Mouse (Mus musculus) CH12.LX (cell line): Measurements from ENCODE around the gene Cd164l2. TPM values are rescaled to one million over a fixed set of nuclear protein-coding genes. Genes with fewer than 3 reads are reported as not detected.

Source experiments
- DNase-seq: peaks from one replicate; pipeline ENCODE4 v3.0.0-alpha.2; 2013; ENCODE audit errors: extremely low read depth
- H3K27ac ChIP-seq: 2 replicates; pipeline ENCODE4 v1.5.1; 2012; ENCODE audit warnings: low read depth, mild to moderate bottlenecking, control low read depth, moderate library complexity; ENCODE audit not compliant: insufficient read depth
- H3K27me3 ChIP-seq: replicated peaks from 2 replicates; pipeline ENCODE3; 2012; ENCODE audit warnings: inconsistent platforms
- H3K36me3 ChIP-seq, 2 experiments: replicated peaks in 1 of 2; 2 replicates each; pipeline versions ENCODE3 to v1.6.1; 2012; ENCODE audit warnings: inconsistent platforms in 1 of 2, low read length in 1 of 2, mild to moderate bottlenecking in 1 of 2, mixed read lengths in 1 of 2, moderate library complexity in 1 of 2; ENCODE audit not compliant: control insufficient read depth in 1 of 2, insufficient read depth in 1 of 2
- H3K4me1 ChIP-seq, 2 experiments: 2 replicates each; pipeline ENCODE4 v1.6.1; 2012; ENCODE audit warnings: inconsistent platforms in 1 of 2, moderate library complexity in 1 of 2; ENCODE audit not compliant: insufficient read depth in 2 of 2, control insufficient read depth in 1 of 2
- H3K4me2 ChIP-seq: 2 replicates; pipeline ENCODE4 v1.6.1; 2012; ENCODE audit warnings: low read depth, mild to moderate bottlenecking, control low read depth; ENCODE audit not compliant: poor library complexity, insufficient read depth, severe bottlenecking
- H3K4me3 ChIP-seq, 3 experiments: fragments of 150-350 bp in 1 of 3; sonication (generic) in 1 of 3; replicated peaks in 1 of 3; 2 replicates each; pipeline versions ENCODE3 to v1.5.1; 2011 to 2012; ENCODE audit warnings: low read depth in 2 of 3, low read length in 2 of 3, mild to moderate bottlenecking in 2 of 3, moderate library complexity in 2 of 3, control low read depth in 1 of 3, improper control_type of control experiment in 1 of 3, inconsistent platforms in 1 of 3, mixed read lengths in 1 of 3; ENCODE audit not compliant: poor library complexity in 1 of 3
- H3K79me2 ChIP-seq: replicated peaks from 2 replicates; pipeline ENCODE4 v1.6.1; 2012; ENCODE audit warnings: mild to moderate bottlenecking, moderate library complexity; ENCODE audit not compliant: control insufficient read depth, poor library complexity, insufficient read depth, severe bottlenecking; ENCODE audit errors: extremely low read depth
- H3K9ac ChIP-seq: 2 replicates; pipeline ENCODE4 v1.6.1; 2012; ENCODE audit warnings: low read depth, mild to moderate bottlenecking, control low read depth, moderate library complexity; ENCODE audit not compliant: insufficient read depth
- H3K9me3 ChIP-seq: replicated peaks from 2 replicates; pipeline ENCODE3; 2012; ENCODE audit warnings: low read length, inconsistent platforms, mixed read lengths
- CTCF ChIP-seq, 2 experiments: IDR thresholded peaks in 1 of 2; conservative IDR thresholded peaks in 1 of 2; 2 replicates each; pipeline ENCODE4 v1.5.1; 2011 to 2012; ENCODE audit warnings: low read depth in 2 of 2, low read length in 2 of 2, improper control_type of control experiment in 1 of 2, inconsistent platforms in 1 of 2, mild to moderate bottlenecking in 1 of 2, moderate library complexity in 1 of 2
- E2F4 ChIP-seq: IDR thresholded peaks from 2 replicates; pipeline ENCODE4 v1.6.1; 2011; ENCODE audit warnings: low read depth, low read length, improper control_type of control experiment; ENCODE audit not compliant: insufficient replicate concordance
- EP300 ChIP-seq: IDR thresholded peaks from 2 replicates; pipeline ENCODE4 v1.6.1; 2011; ENCODE audit warnings: low read length, improper control_type of control experiment
- ETS1 ChIP-seq: conservative IDR thresholded peaks from 2 replicates; pipeline ENCODE4 v1.6.1; 2012; ENCODE audit warnings: low read depth, mild to moderate bottlenecking, inconsistent platforms, low read length, improper control_type of control experiment, moderate library complexity
- HCFC1 ChIP-seq: IDR thresholded peaks from 2 replicates; pipeline ENCODE4 v1.6.1; 2012; ENCODE audit warnings: low read depth, mild to moderate bottlenecking, inconsistent platforms, low read length, improper control_type of control experiment
- IRF4 ChIP-seq: IDR thresholded peaks from 2 replicates; pipeline ENCODE4 v1.6.1; 2014; ENCODE audit warnings: low read depth, mild to moderate bottlenecking, inconsistent platforms, low read length, improper control_type of control experiment
- KAT2A ChIP-seq: IDR thresholded peaks from 2 replicates; pipeline ENCODE4 v1.6.1; 2012; ENCODE audit warnings: low read length, improper control_type of control experiment, inconsistent platforms; ENCODE audit not compliant: insufficient replicate concordance
- MAFK ChIP-seq: IDR thresholded peaks from 2 replicates; pipeline ENCODE4 v1.6.1; 2011; ENCODE audit warnings: low read length, improper control_type of control experiment; ENCODE audit not compliant: insufficient replicate concordance
- MAX ChIP-seq: IDR thresholded peaks from 2 replicates; pipeline ENCODE4 v1.6.1; 2011; ENCODE audit warnings: low read length, improper control_type of control experiment
- MAZ ChIP-seq: IDR thresholded peaks from 2 replicates; pipeline ENCODE4 v1.6.1; 2012; ENCODE audit warnings: low read depth, mild to moderate bottlenecking, inconsistent platforms, low read length, improper control_type of control experiment, moderate library complexity
- MEF2A ChIP-seq: IDR thresholded peaks from 2 replicates; pipeline ENCODE4 v1.6.1; 2014; ENCODE audit warnings: low read depth, mild to moderate bottlenecking, inconsistent platforms, low read length, improper control_type of control experiment, borderline replicate concordance
- MXI1 ChIP-seq: IDR thresholded peaks from 2 replicates; pipeline ENCODE4 v1.6.1; 2011; ENCODE audit warnings: mild to moderate bottlenecking, low read depth, low read length, improper control_type of control experiment
- MYC ChIP-seq: IDR thresholded peaks from 2 replicates; pipeline ENCODE4 v1.6.1; 2011; ENCODE audit warnings: low read depth, mild to moderate bottlenecking, improper control_type of control experiment, low read length
- NELFE ChIP-seq: IDR thresholded peaks from 2 replicates; pipeline ENCODE4 v1.6.1; 2011; ENCODE audit warnings: low read depth, low read length, improper control_type of control experiment
- NRF1 ChIP-seq: IDR thresholded peaks from 2 replicates; pipeline ENCODE4 v1.6.1; 2014; ENCODE audit warnings: low read depth, mild to moderate bottlenecking, inconsistent platforms, low read length, improper control_type of control experiment, moderate library complexity
- POLR2AphosphoS2 ChIP-seq: IDR thresholded peaks from 2 replicates; pipeline ENCODE4 v1.6.1; 2011; ENCODE audit warnings: low read depth, low read length, improper control_type of control experiment
- RCOR1 ChIP-seq: conservative IDR thresholded peaks from 2 replicates; pipeline ENCODE4 v1.6.1; 2012; ENCODE audit warnings: low read depth, mild to moderate bottlenecking, inconsistent platforms, low read length, improper control_type of control experiment
- SMC3 ChIP-seq: IDR thresholded peaks from 2 replicates; pipeline ENCODE4 v1.6.1; 2011; ENCODE audit warnings: low read depth, low read length, improper control_type of control experiment
- TCF12 ChIP-seq: IDR thresholded peaks from 2 replicates; pipeline ENCODE4 v1.6.1; 2014; ENCODE audit warnings: low read depth, mild to moderate bottlenecking, inconsistent platforms, low read length, improper control_type of control experiment
- UBTF ChIP-seq: IDR thresholded peaks from 2 replicates; pipeline ENCODE4 v1.6.1; 2012; ENCODE audit warnings: low read depth, mild to moderate bottlenecking, inconsistent platforms, low read length, improper control_type of control experiment, moderate library complexity
- ZC3H11A ChIP-seq: IDR thresholded peaks from 2 replicates; pipeline ENCODE4 v1.6.1; 2012; ENCODE audit warnings: low read depth, mild to moderate bottlenecking, inconsistent platforms, low read length, improper control_type of control experiment
- ZKSCAN1 ChIP-seq: IDR thresholded peaks from 2 replicates; pipeline ENCODE4 v1.6.1; 2012; ENCODE audit warnings: low read depth, inconsistent platforms, low read length, improper control_type of control experiment, borderline replicate concordance
- ZMIZ1 ChIP-seq: IDR thresholded peaks from 2 replicates; pipeline ENCODE4 v1.6.1; 2012; ENCODE audit warnings: low read depth, mild to moderate bottlenecking, inconsistent platforms, low read length, improper control_type of control experiment
- ZNF384 ChIP-seq: IDR thresholded peaks from 2 replicates; pipeline ENCODE4 v1.6.1; 2012; ENCODE audit warnings: low read depth, low read length, improper control_type of control experiment, inconsistent platforms
- dilution Hi-C: fragments of 300-500 bp; cut with MboI; formaldehyde crosslinking; loops from 2 replicates; pipeline ENCODE4 v1.14.3; 2020; ENCODE audit warnings: low sequenced_read_pairs; ENCODE audit not compliant: extremely low pct_unique_long_range_greater_than_20kb, extremely low pct_ligation_motif_present
- in situ Hi-C: fragments of 300-500 bp; cut with MboI; formaldehyde crosslinking; loops from 3 replicates; pipeline ENCODE4 v1.14.3; 2019; ENCODE audit warnings: low sequenced_read_pairs, low pct_ligation_motif_present, low pct_unique_long_range_greater_than_20kb, mixed read lengths
- polyA plus RNA-seq: library from polyadenylated mRNA; unstranded; fragments of >175 nt; gene quantifications from 2 replicates; pipeline ENCODE4 v1.2.1, GENCODE M21; 2012; ENCODE audit warnings: low read depth; ENCODE audit not compliant: insufficient read length
- total RNA-seq, 2 experiments: library from RNA; depleted of rRNA; stranded (reverse); fragments of 300-350 nt in 1 of 2; fragments of >200 nt in 1 of 2; gene quantifications; 2 replicates each; pipeline ENCODE4 v1.2.3; 2012 to 2014

The Cd164l2 gene
- total and polyA plus RNA-seq, 3 experiments, result not detected

- Histone ChIP-seq H3K27ac (no peak overlapping the region), H3K36me3 (peaks cover 21 to 52% of the 10 kb centered on the region in 2 experiments), H3K9me3 (no peaks in the 10 kb centered on the region), H3K4me1 (peaks cover 16 to 80% of the 10 kb centered on the region in 2 experiments), H3K4me2 (peak overlapping the region; percentile 52; the same call in 1 of the 2 replicates), H3K79me2 (peaks cover 43% of the 10 kb centered on the region), H3K4me3 (no peak overlapping the region), H3K27me3 (no peaks in the 10 kb centered on the region), H3K9ac (peak overlapping the region; percentile 43)
- TF ChIP-seq CTCF (conservative IDR thresholded peaks at IDR 0.05 in 1 of 2, IDR thresholded peaks at IDR 0.05 in 1 of 2; ENCODE audit: low read depth in 2 of 2, low read length in 2 of 2) (no peak), MAX (no peak), ZKSCAN1 (no peak), ETS1 (no peak), IRF4 (no peak), RCOR1 (no peak), HCFC1 (no peak), EP300 (no peak), POLR2AphosphoS2 (no peak), UBTF (no peak), NRF1 (no peak), MEF2A (no peak), TCF12 (no peak), SMC3 (no peak), MAFK (no peak), E2F4 (no peak), MXI1 (no peak), ZC3H11A (no peak)
- in situ Hi-C loops (no loop called here), dilution Hi-C loops (no loop called here)
- no peak for DNase-seq
Observed at GRCm38 (mm10) chr4:133174361-133174760, 37.6 kb upstream of the Cd164l2 start.

GRCm38 (mm10) chr4:133175274-133175673 lies 36.7 kb upstream of the Cd164l2 start:
- peaks cover 44% of the 10 kb centered on the region for H3K79me2 ChIP-seq
- no peaks in the 10 kb centered on the region for H3K9me3 ChIP-seq
- peaks cover 16 to 74% of the 10 kb centered on the region in 2 experiments for H3K4me1 ChIP-seq
- H3K27ac ChIP-seq, result no peak overlapping the region
- DNase-seq, result no peak
- H3K27me3 ChIP-seq, result no peaks in the 10 kb centered on the region
- TF ChIP-seq KAT2A (no peak), HCFC1 (no peak), NELFE (no peak), MAFK (no peak), CTCF (conservative IDR thresholded peaks at IDR 0.05 in 1 of 2, IDR thresholded peaks at IDR 0.05 in 1 of 2; ENCODE audit: low read depth in 2 of 2, low read length in 2 of 2) (no peak), ZC3H11A (no peak), ZMIZ1 (no peak), EP300 (no peak), MAX (no peak), ZNF384 (no peak), MAZ (no peak), POLR2AphosphoS2 (no peak), MYC (no peak)
- peaks cover 24 to 59% of the 10 kb centered on the region in 2 experiments for H3K36me3 ChIP-seq
- in situ Hi-C loops, result no loop called here
- H3K9ac ChIP-seq, result no peak overlapping the region
- no peak overlapping the region for H3K4me3 ChIP-seq
- dilution Hi-C loops, result no loop called here
- no peak overlapping the region for H3K4me2 ChIP-seq
